Mouse (Mus musculus): ENCODE measurements around the gene Smim8. TPM values are rescaled to one million over a fixed set of nuclear protein-coding genes. Genes with fewer than 3 reads are reported as not detected.

Smim8 gene
- polyA plus RNA-seq, 1 experiment from 2014 or later = 38.8 TPM

Other genes with a start within 250 kb of the Smim8 start
- gene Akirin2, start 227.5 kb downstream of the Smim8 start, polyA plus RNA-seq (2016; fragmentation: Nextera tagmentation; extraction: Ambion mirVana) = 58.7 and 67.0 TPM in 2 replicates
- gene Orc3, start 163.5 kb downstream of the Smim8 start, polyA plus RNA-seq (2016; fragmentation: Nextera tagmentation; extraction: Ambion mirVana) = 109 TPM in 2 replicates
- gene Rars2, start 163.5 kb downstream of the Smim8 start, polyA plus RNA-seq (2016; fragmentation: Nextera tagmentation; extraction: Ambion mirVana) = 75.2 and 79.0 TPM in 2 replicates
- gene Slc35a1, start 91.0 kb downstream of the Smim8 start, polyA plus RNA-seq (2016; fragmentation: Nextera tagmentation; extraction: Ambion mirVana) = 63.4 and 68.0 TPM in 2 replicates
- gene Cfap206, start 48.2 kb downstream of the Smim8 start, polyA plus RNA-seq (2016; fragmentation: Nextera tagmentation; extraction: Ambion mirVana) = 0.46 and 0.73 TPM in 2 replicates
- gene Gm136, start 22.2 kb downstream of the Smim8 start, polyA plus RNA-seq (2016; fragmentation: Nextera tagmentation; extraction: Ambion mirVana) = not detected in 2 replicates
- 22.1 and 26.5 TPM in 2 replicates for gene Zfp292, start 104.5 kb upstream of the Smim8 start, polyA plus RNA-seq (2016; fragmentation: Nextera tagmentation; extraction: Ambion mirVana)
- 0.27 and 0.30 TPM in 2 replicates for gene Cga, start 115.4 kb upstream of the Smim8 start, polyA plus RNA-seq (2016; fragmentation: Nextera tagmentation; extraction: Ambion mirVana)